Mouse (Mus musculus): ENCODE results near the gene Olfr639.
"Not testable (repeated sequence)": the region's sequence is repeated elsewhere in the genome, so short reads cannot be mapped to it uniquely, and the experiment has no call there.

Olfr639 gene

DNA sequence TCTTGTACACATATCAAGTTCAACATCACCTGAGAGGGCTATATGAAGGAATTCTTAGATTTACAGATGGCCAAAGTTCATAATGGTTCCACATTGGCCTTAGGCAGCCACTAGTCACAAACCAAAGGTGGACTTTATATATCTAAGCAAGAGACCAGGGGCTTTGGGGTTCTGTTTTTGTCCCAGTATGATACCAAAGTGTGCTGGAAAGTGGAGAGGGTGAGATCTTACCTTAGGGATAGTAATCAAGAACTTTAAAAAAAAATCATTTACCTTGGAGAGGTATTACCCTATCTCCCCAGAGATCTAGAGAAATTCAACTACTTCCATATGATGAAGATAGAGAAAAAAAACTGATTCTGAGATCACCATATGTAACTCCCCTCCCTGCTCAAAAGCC is at the start of gene Olfr639:
Gene Olfr639, minus strand, starts transcription at position 101 of the 400 bp plus-strand sequence.
- Histone ChIP-seq H3K36me3 (ENCODE audit: control insufficient read depth, insufficient read depth, low read length, poor library complexity, severe bottlenecking) (no peaks in the 10 kb centered on the region), H3K27me3 (ENCODE audit: control insufficient read depth, insufficient read depth, low read length, poor library complexity, severe bottlenecking) (no peaks in the 10 kb centered on the region)
- no peak for DNase-seq (ENCODE audit: low read depth, low spot score)

DNA sequence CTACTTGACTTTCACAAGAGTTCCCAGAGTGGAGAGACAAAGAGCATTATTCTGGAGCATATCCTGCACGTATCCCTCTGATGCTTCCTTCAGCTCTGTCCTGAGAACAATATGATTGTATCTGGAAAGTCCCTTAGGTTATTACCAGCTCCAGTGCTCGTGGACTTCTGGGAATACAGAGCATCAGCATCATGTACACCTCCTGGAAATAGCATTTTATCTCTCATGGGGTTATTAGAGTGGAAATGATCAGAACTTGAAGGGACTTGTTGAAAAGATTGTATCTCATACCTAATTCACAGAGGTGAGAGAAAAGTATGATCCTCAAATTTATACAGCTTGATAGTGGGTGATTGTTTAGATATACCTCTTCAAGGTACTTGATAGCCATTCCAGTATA is 44.2 kb upstream of the Olfr639 start, which contains the start of gene 4930516K23Rik:
Gene 4930516K23Rik, minus strand, starts transcription at position 101 of the 400 bp plus-strand sequence.
- DNase-seq (ENCODE audit: low read depth, low spot score): no peak
- H3K36me3 ChIP-seq (ENCODE audit: control insufficient read depth, insufficient read depth, low read length, poor library complexity, severe bottlenecking): no peaks in the 10 kb centered on the region
- H3K27me3 ChIP-seq (ENCODE audit: control insufficient read depth, insufficient read depth, low read length, poor library complexity, severe bottlenecking): no peaks in the 10 kb centered on the region

DNA sequence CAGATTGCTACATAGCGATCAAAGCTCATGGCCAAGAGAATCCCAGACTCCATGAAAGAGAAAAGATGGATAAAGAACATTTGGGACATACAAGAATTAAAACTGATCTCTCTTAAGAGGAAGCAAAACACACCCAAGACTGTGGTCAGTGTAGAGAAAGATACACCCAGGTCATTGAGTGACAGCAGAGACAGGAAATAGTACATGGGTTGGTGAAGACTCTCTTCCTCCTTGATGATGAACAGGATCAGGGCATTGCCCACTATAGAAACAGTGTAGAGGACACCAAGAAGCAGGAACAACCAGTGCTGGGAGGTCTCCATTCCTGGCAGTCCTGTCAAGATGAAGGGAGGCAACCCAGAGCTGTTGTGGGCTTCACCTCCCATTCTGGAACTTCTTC is 42.1 kb upstream of the Olfr639 start:
- Histone ChIP-seq H3K36me3 (ENCODE audit: control insufficient read depth, insufficient read depth, low read length, poor library complexity, severe bottlenecking) (no peaks in the 10 kb centered on the region), H3K27me3 (ENCODE audit: control insufficient read depth, insufficient read depth, low read length, poor library complexity, severe bottlenecking) (no peaks in the 10 kb centered on the region)
- no peak for DNase-seq (ENCODE audit: low read depth, low spot score)

DNA sequence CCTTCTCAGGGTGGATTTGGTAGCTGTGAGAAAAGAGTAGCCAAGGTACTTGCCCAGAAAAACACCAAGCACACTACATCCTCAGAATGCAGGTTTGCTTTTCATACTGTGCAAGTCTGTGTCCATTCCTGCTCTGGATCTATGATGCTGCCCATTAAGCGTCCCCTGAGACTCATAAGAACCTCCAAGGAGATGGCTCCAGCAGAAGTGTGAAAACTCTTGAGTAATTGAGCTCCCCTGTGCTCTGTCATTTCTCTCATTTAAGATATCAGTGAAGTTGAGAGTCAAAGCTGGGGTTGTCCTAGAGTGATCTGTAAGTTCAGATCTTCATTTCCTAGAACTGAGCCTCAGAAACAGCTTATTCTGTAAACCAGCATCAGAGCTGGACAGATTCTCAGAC is 35.5 kb upstream of the Olfr639 start, which contains the start of gene Olfr642:
Gene Olfr642, minus strand, starts transcription at position 101 of the 400 bp plus-strand sequence.
- H3K36me3 ChIP-seq (ENCODE audit: control insufficient read depth, insufficient read depth, low read length, poor library complexity, severe bottlenecking): no peaks in the 10 kb centered on the region
- DNase-seq (ENCODE audit: low read depth, low spot score): no peak

DNA sequence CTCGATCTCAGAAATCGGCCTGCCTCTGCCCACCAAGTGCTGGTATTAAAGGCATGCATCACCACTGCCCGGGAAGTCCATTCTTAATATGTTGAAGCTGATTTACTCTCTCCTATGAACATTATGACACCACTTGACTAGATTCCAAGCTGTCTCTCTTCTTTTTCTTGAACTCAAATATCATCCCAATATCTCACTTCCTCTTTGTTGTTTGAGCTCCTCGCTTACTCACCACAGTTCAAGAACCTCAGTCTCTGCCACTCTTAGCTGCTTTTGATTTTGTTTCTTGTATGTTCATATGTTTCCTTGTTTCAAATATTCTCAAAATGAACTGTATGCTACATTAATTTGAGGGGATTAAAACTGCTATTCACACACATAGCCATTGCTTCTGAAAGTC is 33.6 kb upstream of the Olfr639 start:
- no peak for DNase-seq (ENCODE audit: low read depth, low spot score)
- Histone ChIP-seq H3K36me3 (ENCODE audit: control insufficient read depth, insufficient read depth, low read length, poor library complexity, severe bottlenecking) (no peaks in the 10 kb centered on the region), H3K27me3 (ENCODE audit: control insufficient read depth, insufficient read depth, low read length, poor library complexity, severe bottlenecking) (no peaks in the 10 kb centered on the region)

More for the DNA sequence above, 35.5 kb upstream of the Olfr639 start, which contains the start of gene Olfr642:
- no peaks in the 10 kb centered on the region for H3K27me3 ChIP-seq (ENCODE audit: control insufficient read depth, insufficient read depth, low read length, poor library complexity, severe bottlenecking)

DNA sequence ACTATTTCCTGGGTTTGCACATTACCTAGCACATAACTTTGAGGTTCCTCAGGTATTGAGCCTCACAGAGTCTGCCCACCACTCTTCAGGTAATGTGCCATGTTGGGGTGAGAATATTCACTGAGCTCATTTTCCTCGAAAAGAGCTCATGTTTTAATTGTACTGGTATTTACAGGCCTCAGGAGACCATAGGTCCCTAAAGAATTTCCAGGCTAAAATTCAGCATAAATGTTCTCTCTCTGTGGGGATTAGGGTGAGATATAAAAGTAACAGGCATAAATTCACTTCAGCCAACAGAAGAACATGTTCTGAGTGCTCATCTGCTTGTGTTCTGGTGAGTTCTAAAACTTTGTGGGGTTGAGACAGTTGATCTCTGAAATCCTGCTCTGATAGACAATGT is 18.0 kb upstream of the Olfr639 start, which contains the start of gene Olfr641:
Gene Olfr641, plus strand, starts transcription at position 301 of the 400 bp plus-strand sequence.
- H3K27me3 ChIP-seq (ENCODE audit: control insufficient read depth, insufficient read depth, low read length, poor library complexity, severe bottlenecking): no peaks in the 10 kb centered on the region
- H3K36me3 ChIP-seq (ENCODE audit: control insufficient read depth, insufficient read depth, low read length, poor library complexity, severe bottlenecking): no peaks in the 10 kb centered on the region
- no peak for DNase-seq (ENCODE audit: low read depth, low spot score)

DNA sequence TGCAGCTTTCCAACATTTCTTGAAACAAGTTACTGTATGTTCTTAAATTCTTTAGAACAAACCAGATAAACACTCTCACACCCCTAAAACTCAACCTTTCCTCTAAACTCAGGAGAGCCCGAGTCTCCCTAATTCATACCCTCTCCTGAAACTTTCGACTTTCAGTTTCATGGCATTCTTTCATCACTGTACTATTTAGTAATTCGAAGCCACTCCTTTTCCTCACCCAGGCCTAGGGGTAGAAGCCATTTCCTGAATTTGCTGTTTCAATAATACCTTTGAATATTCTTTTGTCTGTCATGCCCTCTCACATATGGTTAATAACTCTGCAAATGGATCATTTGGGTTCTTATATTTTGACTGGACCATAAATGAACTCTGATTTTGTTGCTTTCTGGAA is 9.9 kb upstream of the Olfr639 start:
- no peaks in the 10 kb centered on the region for H3K27me3 ChIP-seq (ENCODE audit: control insufficient read depth, insufficient read depth, low read length, poor library complexity, severe bottlenecking)
- no peak for DNase-seq (ENCODE audit: low read depth, low spot score)
- H3K36me3 ChIP-seq (ENCODE audit: control insufficient read depth, insufficient read depth, low read length, poor library complexity, severe bottlenecking): no peaks in the 10 kb centered on the region

DNA sequence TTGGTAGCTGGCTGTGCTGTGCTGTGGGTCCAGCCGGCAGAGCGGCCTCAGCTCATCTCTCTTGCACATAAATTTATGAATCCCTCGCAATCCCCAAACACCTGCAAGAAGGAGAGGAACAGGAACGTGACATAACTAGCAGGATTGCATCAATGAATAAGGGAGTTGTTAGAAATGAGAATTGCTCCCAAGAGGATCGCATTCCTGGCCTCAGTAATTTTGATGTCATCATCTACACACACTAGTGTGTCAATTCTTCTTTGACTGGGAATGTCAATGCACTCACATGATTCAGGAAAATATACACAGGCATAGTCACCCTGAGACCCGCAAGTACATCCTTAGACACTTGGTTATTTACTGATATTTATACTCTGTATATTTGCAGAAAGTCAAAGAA is 8.4 kb upstream of the Olfr639 start, which contains the start of gene Olfr640:
Gene Olfr640, minus strand, starts transcription at position 101 of the 400 bp plus-strand sequence.
- Histone ChIP-seq H3K27me3 (ENCODE audit: control insufficient read depth, insufficient read depth, low read length, poor library complexity, severe bottlenecking) (no peaks in the 10 kb centered on the region), H3K36me3 (ENCODE audit: control insufficient read depth, insufficient read depth, low read length, poor library complexity, severe bottlenecking) (no peaks in the 10 kb centered on the region)
- no peak for DNase-seq (ENCODE audit: low read depth, low spot score)

DNA sequence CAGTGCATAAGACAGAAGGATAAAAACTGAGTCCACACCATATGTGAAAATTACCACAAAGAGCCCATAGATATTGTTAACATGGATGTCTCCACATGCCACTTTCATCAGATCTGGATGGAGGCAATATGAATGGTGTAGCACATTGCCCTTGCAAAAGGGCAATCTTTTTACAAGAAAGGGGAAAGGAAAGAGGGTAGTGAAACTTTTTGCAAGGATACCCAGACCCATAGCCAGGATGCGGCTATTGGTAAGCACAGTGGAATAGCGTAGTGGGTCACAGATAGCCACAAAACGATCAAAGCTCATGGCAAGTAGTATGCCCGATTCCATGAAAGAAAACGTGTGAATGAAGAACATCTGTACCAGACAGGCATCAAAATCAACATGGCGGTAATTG is 4.5 kb upstream of the Olfr639 start:
- H3K36me3 ChIP-seq (ENCODE audit: control insufficient read depth, insufficient read depth, low read length, poor library complexity, severe bottlenecking): no peaks in the 10 kb centered on the region
- DNase-seq (ENCODE audit: low read depth, low spot score): no peak

DNA sequence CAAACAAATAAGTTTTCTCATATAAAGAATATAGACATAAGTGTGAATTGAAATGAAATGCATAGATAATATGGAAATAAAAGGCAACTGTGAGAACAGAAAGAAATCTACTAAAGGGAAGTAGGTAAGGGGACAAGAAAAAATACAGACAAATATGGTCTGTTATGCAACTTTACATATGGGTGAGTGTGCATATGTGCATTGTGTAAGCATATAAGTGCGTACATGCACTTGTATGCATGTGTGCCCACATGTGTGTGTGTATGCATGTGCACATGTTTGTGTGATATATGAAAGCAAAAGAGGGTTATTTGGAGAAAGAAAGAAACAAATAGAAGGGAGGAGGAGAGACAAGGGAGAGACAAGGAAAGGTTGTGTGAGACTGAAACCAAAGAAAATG is 1.9 kb upstream of the Olfr639 start:
- no peaks in the 10 kb centered on the region for H3K36me3 ChIP-seq (ENCODE audit: control insufficient read depth, insufficient read depth, low read length, poor library complexity, severe bottlenecking)
- H3K27me3 ChIP-seq (ENCODE audit: control insufficient read depth, insufficient read depth, low read length, poor library complexity, severe bottlenecking): no peaks in the 10 kb centered on the region

More for the DNA sequence above, 4.5 kb upstream of the Olfr639 start:
- no peaks in the 10 kb centered on the region for H3K27me3 ChIP-seq (ENCODE audit: control insufficient read depth, insufficient read depth, low read length, poor library complexity, severe bottlenecking)

DNA sequence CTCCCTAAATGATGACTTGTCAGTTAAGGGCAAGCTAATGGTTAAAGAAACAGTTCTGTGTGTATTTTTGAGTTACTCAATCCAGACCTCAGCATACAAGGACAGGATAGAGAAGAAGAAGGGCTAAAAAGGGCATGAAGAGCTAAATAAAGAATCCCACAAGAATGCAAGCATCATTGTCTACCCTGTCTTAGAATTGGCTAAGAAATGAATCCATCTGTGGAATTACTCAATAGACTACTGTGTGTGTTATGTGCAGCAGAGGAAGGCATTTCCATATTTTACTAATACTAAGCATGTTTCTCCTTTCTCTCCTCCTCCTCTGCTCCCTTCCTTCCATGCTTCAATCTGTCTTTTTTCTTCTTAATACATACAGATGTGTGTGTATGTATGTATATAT is 18.0 kb downstream of the Olfr639 start:
- Histone ChIP-seq H3K36me3 (ENCODE audit: control insufficient read depth, insufficient read depth, low read length, poor library complexity, severe bottlenecking) (no peaks in the 10 kb centered on the region), H3K27me3 (ENCODE audit: control insufficient read depth, insufficient read depth, low read length, poor library complexity, severe bottlenecking) (no peaks in the 10 kb centered on the region)
- DNase-seq (ENCODE audit: low read depth, low spot score): no peak

More for the DNA sequence above, 1.9 kb upstream of the Olfr639 start:
- no peak for DNase-seq (ENCODE audit: low read depth, low spot score)

DNA sequence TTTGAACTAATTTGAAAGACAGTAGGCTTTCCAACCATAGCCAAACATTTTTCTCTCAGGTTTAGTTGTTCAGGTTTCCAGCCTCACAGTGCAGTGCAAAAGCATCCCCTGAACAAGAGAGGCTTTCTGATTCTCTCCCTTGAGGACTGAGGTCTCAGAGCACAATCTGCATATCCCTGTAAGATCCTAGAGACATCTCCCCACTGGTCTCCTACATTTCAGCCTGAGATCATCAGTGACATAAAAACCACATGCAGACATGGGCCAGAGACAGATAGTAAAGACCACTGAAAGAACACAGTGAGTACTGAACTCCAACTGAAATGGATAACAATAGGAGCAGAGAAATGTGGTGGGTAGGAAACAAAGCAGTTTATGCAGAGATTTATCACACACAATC is 18.7 kb downstream of the Olfr639 start, which contains the start of gene Olfr638:
Gene Olfr638, plus strand, starts transcription at position 301 of the 400 bp plus-strand sequence.
- DNase-seq (ENCODE audit: low read depth, low spot score): no peak
- H3K36me3 ChIP-seq (ENCODE audit: control insufficient read depth, insufficient read depth, low read length, poor library complexity, severe bottlenecking): no peaks in the 10 kb centered on the region
- H3K27me3 ChIP-seq (ENCODE audit: control insufficient read depth, insufficient read depth, low read length, poor library complexity, severe bottlenecking): no peaks in the 10 kb centered on the region

DNA sequence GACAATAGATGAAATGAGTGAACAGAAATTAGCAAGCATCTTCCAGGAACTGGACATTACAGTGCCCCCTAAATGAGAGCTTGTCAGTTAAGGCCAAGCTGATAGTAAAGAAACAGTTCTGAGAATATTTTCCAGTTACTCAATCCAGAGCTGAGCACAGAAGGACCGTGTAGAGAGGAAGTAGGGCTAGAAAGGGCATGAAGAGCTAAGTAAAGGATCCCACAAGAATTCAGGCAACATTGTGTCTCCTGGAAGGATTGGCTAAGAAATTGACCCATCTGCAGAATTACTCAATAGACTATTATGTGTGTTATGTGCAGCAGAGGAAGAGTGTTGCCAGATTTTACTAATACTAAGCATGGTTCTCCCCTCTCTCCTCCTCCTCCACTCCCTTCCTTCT is 45.3 kb downstream of the Olfr639 start:
- no peaks in the 10 kb centered on the region for H3K27me3 ChIP-seq (ENCODE audit: control insufficient read depth, insufficient read depth, low read length, poor library complexity, severe bottlenecking)
- H3K36me3 ChIP-seq (ENCODE audit: control insufficient read depth, insufficient read depth, low read length, poor library complexity, severe bottlenecking): no peaks in the 10 kb centered on the region
- DNase-seq (ENCODE audit: low read depth, low spot score): no peak

DNA sequence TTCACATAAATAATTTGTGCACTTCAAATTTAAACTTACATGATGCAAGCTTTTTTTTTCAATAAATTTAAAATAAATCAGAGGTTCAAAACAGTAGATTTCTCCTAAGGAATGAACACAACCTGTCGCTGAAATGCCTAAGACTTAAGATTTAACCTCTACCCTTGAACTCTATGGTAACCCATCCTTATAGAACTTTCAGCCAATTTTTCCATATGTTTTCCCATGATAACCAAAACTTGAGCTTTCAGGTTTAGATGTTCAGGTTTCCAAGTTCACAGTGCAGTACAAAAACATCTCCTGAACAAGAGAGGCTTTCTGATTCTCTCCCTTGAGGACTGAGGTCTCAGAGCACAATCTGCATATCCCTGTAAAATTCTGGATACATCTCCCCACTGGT is 46.3 kb downstream of the Olfr639 start, which contains the start of gene Olfr635:
Gene Olfr635, plus strand, starts transcription at position 301 of the 400 bp plus-strand sequence.
- Histone ChIP-seq H3K27me3 (ENCODE audit: control insufficient read depth, insufficient read depth, low read length, poor library complexity, severe bottlenecking) (no peaks in the 10 kb centered on the region), H3K36me3 (ENCODE audit: control insufficient read depth, insufficient read depth, low read length, poor library complexity, severe bottlenecking) (no peaks in the 10 kb centered on the region)
- DNase-seq (ENCODE audit: low read depth, low spot score): no peak

DNA sequence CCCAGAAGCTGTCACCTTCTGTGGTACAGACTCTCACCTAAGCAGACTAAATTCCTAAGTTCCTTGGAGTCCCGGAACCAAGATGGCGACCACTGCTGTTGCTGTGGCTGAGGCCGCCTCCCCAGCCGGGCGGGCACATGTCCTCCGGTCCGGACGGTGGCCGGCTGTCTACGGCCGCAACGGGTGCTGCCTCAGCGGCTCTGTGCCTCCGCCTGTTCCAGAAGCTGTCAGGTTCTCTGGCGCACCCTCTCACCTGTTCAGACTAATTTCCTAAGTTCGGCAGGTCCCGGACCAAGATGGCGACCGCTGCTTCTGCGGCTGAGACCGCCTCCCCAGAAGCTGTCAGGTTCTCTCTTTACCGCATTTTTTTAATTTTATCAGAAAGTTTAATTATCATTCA is 50.2 kb downstream of the Olfr639 start:
- DNase-seq (ENCODE audit: low read depth, low spot score); H3K27me3 ChIP-seq (ENCODE audit: control insufficient read depth, insufficient read depth, low read length, poor library complexity, severe bottlenecking); H3K36me3 ChIP-seq (ENCODE audit: control insufficient read depth, insufficient read depth, low read length, poor library complexity, severe bottlenecking): not testable (repeated sequence)

Data from splenic B cell, adult 2 months (primary cell).